Mouse (Mus musculus): ENCODE data around the gene Tab2. TPM values are rescaled to one million over a fixed set of nuclear protein-coding genes. Genes with fewer than 3 reads are reported as not detected.

Tab2 gene
- total and polyA plus RNA-seq, 2 experiments, result 12.4 to 24.6 TPM

DNA sequence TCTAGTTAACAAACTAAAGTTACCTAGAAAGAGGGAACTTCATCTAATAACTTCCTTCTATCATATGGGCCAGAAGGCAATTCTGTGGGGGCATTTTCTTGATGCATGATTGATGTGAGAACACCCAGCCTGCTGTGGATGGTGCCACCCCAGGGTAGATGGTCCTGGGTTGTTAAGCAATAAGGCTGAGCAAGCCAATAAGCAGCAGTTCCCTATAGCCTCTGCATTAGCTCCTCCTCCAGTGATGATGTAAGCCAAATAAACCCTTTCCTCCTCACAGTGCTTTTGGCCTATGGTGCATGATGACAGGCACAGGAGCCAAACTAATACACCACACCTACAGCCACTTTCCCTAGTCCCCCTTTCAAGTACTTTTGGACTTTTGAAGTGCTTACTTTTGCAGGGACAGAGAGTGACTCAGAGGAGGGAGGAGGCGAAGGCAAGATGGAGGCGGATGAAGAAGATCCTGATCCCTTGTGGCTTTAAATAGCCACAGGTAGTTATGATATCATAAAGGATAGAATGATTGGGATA is 12.8 kb upstream of the Tab2 start:
- Histone ChIP-seq H3K36me3 (ENCODE audit: control insufficient read depth, insufficient read depth, low read length) (no peaks in the 10 kb centered on the region), H3K4me3 (ENCODE audit: insufficient read depth, low read depth, low read length) (no peak overlapping the region), H3K27ac (replicated peaks; ENCODE audit: insufficient read depth, low read depth, low read length) (no peak overlapping the region), H3K9ac (ENCODE audit: low read depth, low read length) (no peak overlapping the region), H3K27me3 (ENCODE audit: control insufficient read depth, insufficient read depth, low read length) (no peaks in the 10 kb centered on the region), H3K4me1 (ENCODE audit: control insufficient read depth, insufficient read depth, low read length) (no peaks in the 10 kb centered on the region), H3K79me2 (ENCODE audit: control insufficient read depth, insufficient read depth, low read length) (no peaks in the 10 kb centered on the region)
- DNase-seq (ENCODE audit: extremely low read depth, low read depth, low spot score), result no peak
- TF ChIP-seq CTCF (IDR thresholded peaks at IDR 0.05; ENCODE audit: low read depth, low read length) (no peak), POLR2A (IDR thresholded peaks at IDR 0.05; ENCODE audit: extremely low read depth, insufficient read depth, low read length) (no peak)
- WGBS, result 97% methylated on average over 2 of the region's 2 CpGs

DNA sequence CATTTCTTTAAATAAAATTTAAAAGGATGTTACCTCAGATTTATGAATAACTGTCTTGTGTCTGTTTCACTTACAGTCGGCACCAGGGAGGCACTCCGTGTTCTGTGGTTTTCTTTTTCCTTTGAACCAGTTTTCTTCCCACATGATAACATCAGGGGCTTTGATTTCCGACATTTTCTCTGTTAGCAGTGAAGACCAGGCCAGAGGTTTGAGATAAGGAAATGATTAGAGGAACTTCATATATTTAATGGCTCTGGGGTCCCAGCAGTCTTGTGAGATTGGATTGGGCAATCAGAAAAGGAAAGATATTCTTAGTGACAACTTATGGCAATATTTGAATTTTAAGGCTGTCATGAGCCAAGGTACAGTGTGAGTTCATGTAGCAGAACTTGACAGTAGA is 11.1 kb upstream of the Tab2 start:
- Histone ChIP-seq H3K9ac (ENCODE audit: low read depth, low read length) (no peak overlapping the region), H3K36me3 (ENCODE audit: control insufficient read depth, insufficient read depth, low read length) (no peaks in the 10 kb centered on the region), H3K4me3 (ENCODE audit: insufficient read depth, low read depth, low read length) (no peak overlapping the region), H3K79me2 (ENCODE audit: control insufficient read depth, insufficient read depth, low read length) (no peaks in the 10 kb centered on the region), H3K4me1 (ENCODE audit: control insufficient read depth, insufficient read depth, low read length) (no peaks in the 10 kb centered on the region), H3K27ac (replicated peaks; ENCODE audit: insufficient read depth, low read depth, low read length) (no peak overlapping the region), H3K27me3 (ENCODE audit: control insufficient read depth, insufficient read depth, low read length) (no peaks in the 10 kb centered on the region)
- TF ChIP-seq CTCF (IDR thresholded peaks at IDR 0.05; ENCODE audit: low read depth, low read length), result no peak
- no peak for TF ChIP-seq POLR2A (IDR thresholded peaks at IDR 0.05; ENCODE audit: extremely low read depth, insufficient read depth, low read length)
- WGBS, result 74% methylated on average over 3 of the region's 3 CpGs
- no peak for DNase-seq (ENCODE audit: extremely low read depth, low read depth, low spot score)

DNA sequence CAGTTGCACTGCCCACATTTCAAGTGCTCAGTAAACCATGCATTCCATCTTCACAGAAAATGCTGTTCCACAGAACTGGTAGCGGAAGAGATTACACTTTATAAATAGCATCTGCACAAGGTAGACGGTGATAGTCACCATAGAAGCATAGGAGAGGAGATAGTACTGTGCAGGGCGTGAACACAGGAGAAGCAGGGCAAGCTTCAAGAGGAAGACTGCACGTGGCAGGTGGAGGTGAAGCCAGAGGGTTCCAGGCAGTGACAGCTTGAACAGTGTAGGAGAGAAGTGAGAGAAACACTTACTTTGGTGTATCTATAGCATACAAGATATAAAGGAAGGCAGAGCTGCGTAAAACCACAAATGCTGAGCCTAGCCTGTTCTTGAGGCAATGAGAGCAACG is 3.0 kb upstream of the Tab2 start:
- H3K4me1 ChIP-seq (ENCODE audit: control insufficient read depth, insufficient read depth, low read length), result peaks cover 5% of the 10 kb centered on the region; the same call in 1 of the 2 replicates
- TF ChIP-seq CTCF (IDR thresholded peaks at IDR 0.05; ENCODE audit: low read depth, low read length) (no peak), POLR2A (IDR thresholded peaks at IDR 0.05; ENCODE audit: extremely low read depth, insufficient read depth, low read length) (no peak)
- no peaks in the 10 kb centered on the region for H3K27me3 ChIP-seq (ENCODE audit: control insufficient read depth, insufficient read depth, low read length)
- H3K79me2 ChIP-seq (ENCODE audit: control insufficient read depth, insufficient read depth, low read length), result peaks cover 14% of the 10 kb centered on the region
- H3K9ac ChIP-seq (ENCODE audit: low read depth, low read length), result no peak overlapping the region
- no peak for DNase-seq (ENCODE audit: extremely low read depth, low read depth, low spot score)
- 78% methylated on average over 6 of the region's 6 CpGs for WGBS
- H3K27ac ChIP-seq (replicated peaks; ENCODE audit: insufficient read depth, low read depth, low read length), result no peak overlapping the region
- H3K4me3 ChIP-seq (ENCODE audit: insufficient read depth, low read depth, low read length), result no peak overlapping the region
- H3K36me3 ChIP-seq (ENCODE audit: control insufficient read depth, insufficient read depth, low read length), result no peaks in the 10 kb centered on the region

DNA sequence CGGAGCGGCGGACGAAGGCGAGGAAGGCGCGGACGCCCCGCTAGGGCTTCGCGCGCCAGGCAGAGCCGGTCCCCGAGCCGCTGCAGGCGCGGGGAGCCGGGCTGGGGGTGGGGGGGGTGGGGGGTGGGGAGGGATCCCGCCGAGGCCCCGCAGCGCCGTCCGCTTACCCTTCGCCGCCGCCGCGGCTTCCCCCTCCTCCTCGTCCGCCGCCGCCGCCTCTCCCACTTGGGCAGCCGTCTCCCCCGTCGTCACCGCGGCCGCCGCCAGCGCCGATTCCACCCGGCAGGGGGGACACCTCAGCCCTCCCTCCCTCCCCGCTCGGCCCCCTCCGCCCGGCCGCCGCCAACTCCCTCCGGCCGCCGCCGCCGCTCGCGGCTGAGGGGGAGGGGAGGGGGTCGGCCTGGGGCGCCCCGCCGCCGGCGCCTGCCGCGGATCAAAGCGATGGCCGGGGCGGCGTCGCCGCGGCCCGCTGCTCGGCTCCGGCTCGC is 352 bp downstream of the Tab2 start:
- Histone ChIP-seq H3K27me3 (ENCODE audit: control insufficient read depth, insufficient read depth, low read length) (no peaks in the 10 kb centered on the region), H3K4me3 (ENCODE audit: insufficient read depth, low read depth, low read length) (peak overlapping the region; percentile 88), H3K9ac (ENCODE audit: low read depth, low read length) (peak overlapping the region; percentile 99), H3K36me3 (ENCODE audit: control insufficient read depth, insufficient read depth, low read length) (no peaks in the 10 kb centered on the region), H3K4me1 (ENCODE audit: control insufficient read depth, insufficient read depth, low read length) (peaks cover 10% of the 10 kb centered on the region), H3K79me2 (ENCODE audit: control insufficient read depth, insufficient read depth, low read length) (peaks cover 27% of the 10 kb centered on the region), H3K27ac (replicated peaks; ENCODE audit: insufficient read depth, low read depth, low read length) (no peak overlapping the region; the same call in 1 of the 2 replicates)
- 0% methylated on average over 29 of the region's 76 CpGs for WGBS
- DNase-seq (ENCODE audit: extremely low read depth, low read depth, low spot score), result no peak
- TF ChIP-seq POLR2A (IDR thresholded peaks at IDR 0.05; ENCODE audit: extremely low read depth, insufficient read depth, low read length) (no peak), CTCF (IDR thresholded peaks at IDR 0.05; ENCODE audit: low read depth, low read length) (no peak)

DNA sequence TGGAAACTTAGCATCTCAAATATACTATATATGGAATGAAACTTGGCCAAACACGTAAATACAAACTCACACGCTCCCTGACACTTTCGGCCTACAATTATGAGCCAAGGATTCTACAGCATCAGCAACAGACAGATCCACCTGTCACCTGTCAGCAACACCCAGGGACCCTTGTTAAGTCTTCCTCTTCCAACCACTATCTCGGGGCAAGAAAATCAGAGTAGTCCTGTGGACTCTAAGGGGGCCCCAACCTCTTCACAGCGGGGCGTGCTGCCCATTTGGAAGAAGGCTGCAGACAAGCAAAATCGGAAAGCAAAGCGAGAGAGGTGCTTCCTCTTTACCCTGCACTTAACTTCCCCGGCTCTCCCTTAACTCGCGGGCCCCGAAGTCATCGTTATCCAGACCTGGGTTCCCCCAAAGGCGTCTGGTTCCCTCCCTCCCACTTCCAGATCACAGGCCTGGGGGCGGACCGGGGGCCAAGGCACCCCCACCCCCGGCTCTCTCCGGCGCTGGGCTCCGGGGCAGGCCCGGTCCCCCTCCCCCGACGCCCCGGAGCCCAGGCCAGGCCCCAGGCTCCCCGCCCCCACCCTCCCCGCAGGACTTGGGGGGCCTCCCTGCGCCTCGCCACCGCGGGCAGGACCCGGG is 919 bp downstream of the Tab2 start:
- Histone ChIP-seq H3K36me3 (ENCODE audit: control insufficient read depth, insufficient read depth, low read length) (no peaks in the 10 kb centered on the region), H3K4me3 (ENCODE audit: insufficient read depth, low read depth, low read length) (peak overlapping the region; percentile 88), H3K27ac (replicated peaks; ENCODE audit: insufficient read depth, low read depth, low read length) (peak overlapping the region; percentile 31), H3K79me2 (ENCODE audit: control insufficient read depth, insufficient read depth, low read length) (peaks cover 33% of the 10 kb centered on the region), H3K27me3 (ENCODE audit: control insufficient read depth, insufficient read depth, low read length) (no peaks in the 10 kb centered on the region), H3K9ac (ENCODE audit: low read depth, low read length) (peak overlapping the region; percentile 99), H3K4me1 (ENCODE audit: control insufficient read depth, insufficient read depth, low read length) (peaks cover 12% of the 10 kb centered on the region)
- TF ChIP-seq CTCF (IDR thresholded peaks at IDR 0.05; ENCODE audit: low read depth, low read length) (no peak), POLR2A (IDR thresholded peaks at IDR 0.05; ENCODE audit: extremely low read depth, insufficient read depth, low read length) (no peak)
- peak; percentile 30 for DNase-seq (ENCODE audit: extremely low read depth, low read depth, low spot score)
- under 1% methylated on average over 20 of the region's 31 CpGs for WGBS

DNA sequence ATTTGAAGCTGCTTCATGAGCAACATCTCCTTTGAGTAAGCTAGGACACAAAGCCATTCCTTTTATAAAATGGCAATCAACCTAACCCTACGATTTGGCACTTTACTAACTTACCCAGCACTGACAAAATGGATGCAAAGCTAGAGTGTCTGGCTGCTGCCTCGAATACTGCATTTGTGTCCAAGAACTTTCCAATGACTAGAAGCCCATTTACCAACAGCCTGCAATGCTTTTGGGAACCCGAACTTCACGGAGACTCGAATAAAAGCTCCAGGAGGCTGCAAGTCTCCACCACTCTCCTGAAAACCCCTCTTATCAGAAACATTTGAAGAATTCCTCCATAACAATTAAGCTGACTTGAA is 1.4 kb downstream of the Tab2 start:
- H3K27ac ChIP-seq (replicated peaks; ENCODE audit: insufficient read depth, low read depth, low read length), result peak overlapping the region; percentile 31
- H3K36me3 ChIP-seq (ENCODE audit: control insufficient read depth, insufficient read depth, low read length), result no peaks in the 10 kb centered on the region
- peak overlapping the region; percentile 88; the same call in 1 of the 2 replicates for H3K4me3 ChIP-seq (ENCODE audit: insufficient read depth, low read depth, low read length)
- no peaks in the 10 kb centered on the region for H3K27me3 ChIP-seq (ENCODE audit: control insufficient read depth, insufficient read depth, low read length)
- TF ChIP-seq CTCF (IDR thresholded peaks at IDR 0.05; ENCODE audit: low read depth, low read length), result no peak
- no peak for TF ChIP-seq POLR2A (IDR thresholded peaks at IDR 0.05; ENCODE audit: extremely low read depth, insufficient read depth, low read length)
- DNase-seq (ENCODE audit: extremely low read depth, low read depth, low spot score), result peak; percentile 26
- peaks cover 33% of the 10 kb centered on the region for H3K79me2 ChIP-seq (ENCODE audit: control insufficient read depth, insufficient read depth, low read length)
- H3K4me1 ChIP-seq (ENCODE audit: control insufficient read depth, insufficient read depth, low read length), result peaks cover 12% of the 10 kb centered on the region
- WGBS, result under 1% methylated on average over 5 of the region's 5 CpGs
- peak overlapping the region; percentile 58; the same call in 1 of the 2 replicates for H3K9ac ChIP-seq (ENCODE audit: low read depth, low read length)

Measured in liver, adult 2 months (tissue).